Mouse (Mus musculus) cerebral cortex, adult 2 months (tissue): ENCODE data around the gene Gm4297.

Experiments
- WGBS: fragments of 180-500 bp; shearing (Covaris S2); methylation state at CpG from one replicate; pipeline ENCODE4 v1.1.7; 2018; 5-methylcytosine and 5-hydroxymethylcytosine counted together

Gm4297 gene

DNA sequence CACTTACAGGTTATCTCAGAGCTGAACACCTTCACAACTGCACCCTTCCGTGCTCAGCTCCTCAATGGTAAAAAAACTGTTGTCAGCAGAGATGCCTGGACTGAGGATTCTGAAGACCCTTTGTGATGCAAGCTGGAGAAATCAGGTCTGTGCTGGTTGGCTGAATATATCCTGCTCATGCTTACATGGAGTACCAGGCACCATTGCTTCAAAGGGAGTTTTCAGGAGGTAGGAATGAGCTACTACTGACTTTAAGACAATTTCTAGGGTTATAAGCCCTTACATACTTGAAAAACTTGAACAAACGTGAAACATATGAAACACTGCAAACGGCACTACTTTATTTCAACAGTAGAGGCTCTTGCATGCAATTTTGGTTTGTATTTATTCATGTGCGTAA lies at the start of gene Gm4297:
Gene Gm4297 (minus strand): TSS at position 101 of the 400 bp plus-strand sequence.
- WGBS = 80% methylated on average over 4 of the region's 4 CpGs
